Mouse (Mus musculus) spleen, adult 2 months (tissue): ENCODE results near the gene Dhrs2. TPM values are rescaled to one million over a fixed set of nuclear protein-coding genes. Genes with fewer than 3 reads are reported as not detected.

Experiments
- DNase-seq, 2 experiments: peaks; one replicate each; pipeline versions ENCODE4 v3.0.0 to v3.0.0-alpha.2; 2012 to 2021; ENCODE audit warnings: low spot score in 2 of 2, low read depth in 1 of 2
- H3K27ac ChIP-seq: fragments of 200-500 bp; 2 replicates; pipeline ENCODE4 v1.5.1; 2012; ENCODE audit warnings: low read length, inconsistent platforms; ENCODE audit not compliant: insufficient read depth
- H3K27me3 ChIP-seq: fragments of 200-500 bp; 2 replicates; pipeline ENCODE4 v1.6.1; 2012; ENCODE audit warnings: mild to moderate bottlenecking, moderate library complexity, low read length, inconsistent platforms; ENCODE audit not compliant: control insufficient read depth, insufficient read depth
- H3K36me3 ChIP-seq: fragments of 200-500 bp; 2 replicates; pipeline ENCODE4 v1.6.1; 2012; ENCODE audit warnings: mild to moderate bottlenecking, low read length, inconsistent platforms; ENCODE audit not compliant: control insufficient read depth, insufficient read depth
- H3K4me1 ChIP-seq: fragments of 200-500 bp; 2 replicates; pipeline ENCODE4 v1.6.1; 2011; ENCODE audit warnings: inconsistent platforms; ENCODE audit not compliant: control insufficient read depth, insufficient read depth, insufficient read length
- H3K4me3 ChIP-seq: fragments of 200-500 bp; 2 replicates; pipeline ENCODE4 v1.5.1; 2011; ENCODE audit warnings: mild to moderate bottlenecking, inconsistent platforms; ENCODE audit not compliant: insufficient read depth, insufficient read length; ENCODE audit errors: extremely low read depth
- CTCF ChIP-seq: fragments of 200-500 bp; IDR thresholded peaks from 2 replicates; pipeline ENCODE4 v1.5.1; 2011; ENCODE audit warnings: mild to moderate bottlenecking, inconsistent platforms; ENCODE audit not compliant: insufficient read depth, insufficient read length, insufficient replicate concordance; ENCODE audit errors: extremely low read depth
- POLR2A ChIP-seq: fragments of 200-500 bp; IDR thresholded peaks from 2 replicates; pipeline ENCODE4 v1.6.1; 2011; ENCODE audit warnings: low read depth, low read length, inconsistent platforms
- WGBS: fragments of 180-500 bp; shearing (Covaris S2); methylation state at CpG from one replicate; pipeline ENCODE4 v1.1.7; 2018; 5-methylcytosine and 5-hydroxymethylcytosine counted together
- polyA plus RNA-seq: library from polyadenylated mRNA; depleted of rRNA; stranded (reverse); fragments of >200 nt; gene quantifications from 2 replicates; pipeline ENCODE4 v1.2.3, GENCODE M21; 2012

Dhrs2 gene
- polyA plus RNA-seq, 1 experiment = not detected

GRCm38 (mm10) chr14:55205045-55205750, 16.6 kb upstream of the Dhrs2 start:
- no peak for DNase-seq
- H3K27ac ChIP-seq = no peak overlapping the region
- WGBS = 48% methylated on average over 3 of the region's 3 CpGs
- no peaks in the 10 kb centered on the region for H3K27me3 ChIP-seq
- H3K4me1 ChIP-seq = no peaks in the 10 kb centered on the region
- TF ChIP-seq CTCF = no peak
- TF ChIP-seq POLR2A = no peak
- H3K4me3 ChIP-seq = no peak overlapping the region
- H3K36me3 ChIP-seq = no peaks in the 10 kb centered on the region

DNA sequence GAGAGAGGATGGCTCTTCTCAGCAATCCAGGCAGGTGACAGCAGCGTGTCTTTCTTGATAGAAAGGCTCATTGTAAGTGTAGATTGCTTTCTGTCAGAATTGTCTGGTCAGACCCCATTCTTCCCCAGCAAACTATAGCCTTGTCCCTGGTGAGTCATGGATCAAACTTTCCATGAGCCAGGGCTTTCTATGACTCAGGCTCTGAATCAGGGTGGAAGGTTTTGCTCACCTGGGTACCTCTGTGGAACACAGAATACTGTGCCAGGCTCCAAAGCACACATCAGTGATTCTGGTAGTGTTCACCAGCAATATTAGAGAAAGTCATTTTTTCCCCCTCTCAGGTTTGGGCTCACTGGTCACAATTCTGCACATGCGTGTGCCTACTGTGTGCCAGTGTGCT, 13.5 kb upstream of the Dhrs2 start:
- WGBS = 75% methylated on average over 2 of the region's 2 CpGs
- no peak overlapping the region for H3K4me3 ChIP-seq
- H3K36me3 ChIP-seq = no peaks in the 10 kb centered on the region
- DNase-seq = no peak
- H3K4me1 ChIP-seq = no peaks in the 10 kb centered on the region
- H3K27ac ChIP-seq = no peak overlapping the region
- no peak for TF ChIP-seq POLR2A
- TF ChIP-seq CTCF = no peak
- no peaks in the 10 kb centered on the region for H3K27me3 ChIP-seq

DNA sequence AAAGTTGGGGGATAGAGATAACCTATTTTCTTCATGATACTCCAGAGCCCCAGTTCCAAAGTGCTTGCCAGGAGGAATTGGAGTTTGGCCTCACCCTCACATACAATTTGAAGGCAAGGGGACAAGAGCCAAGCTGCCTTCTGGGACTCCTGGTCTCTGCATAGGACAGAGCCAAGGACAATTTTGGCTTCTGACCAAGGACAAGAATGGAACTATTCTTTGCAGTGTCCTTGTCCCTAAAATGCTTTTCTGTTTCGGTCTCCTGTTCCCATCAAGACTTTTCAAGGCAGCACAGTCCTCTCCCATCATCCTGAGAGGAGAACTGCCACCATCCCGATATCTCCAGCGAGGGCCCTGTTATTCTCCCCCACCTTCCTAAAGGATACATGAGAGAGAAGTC, 8.2 kb upstream of the Dhrs2 start:
- Histone ChIP-seq H3K4me1 (no peaks in the 10 kb centered on the region), H3K36me3 (no peaks in the 10 kb centered on the region), H3K27me3 (no peaks in the 10 kb centered on the region), H3K27ac (no peak overlapping the region), H3K4me3 (no peak overlapping the region)
- TF ChIP-seq POLR2A = no peak
- no peak for TF ChIP-seq CTCF
- 91% methylated on average over 3 of the region's 3 CpGs for WGBS
- no peak for DNase-seq

DNA sequence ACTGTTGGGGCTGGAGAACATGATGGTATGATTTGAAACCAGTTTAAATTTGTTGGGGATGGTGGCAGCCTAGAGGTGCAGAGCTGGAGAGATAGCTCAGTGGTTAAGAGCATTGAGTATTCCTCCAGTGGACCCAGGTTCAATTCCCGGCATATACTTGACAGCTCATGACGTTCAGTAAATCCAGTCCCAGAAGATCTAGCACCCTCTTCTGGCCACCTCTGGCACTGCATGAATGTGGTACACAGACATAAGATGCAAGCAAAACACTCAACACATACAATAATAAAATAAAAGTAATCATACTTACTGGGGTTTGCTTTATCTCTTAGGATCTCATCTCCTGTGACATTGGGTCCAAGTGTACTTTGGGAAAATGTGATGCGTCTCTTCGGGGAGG, 7.3 kb upstream of the Dhrs2 start:
- TF ChIP-seq POLR2A (no peak), CTCF (peak; percentile 48; the same call in 1 of the 2 replicates)
- H3K4me3 ChIP-seq = no peak overlapping the region
- H3K27me3 ChIP-seq = no peaks in the 10 kb centered on the region
- H3K36me3 ChIP-seq = no peaks in the 10 kb centered on the region
- H3K4me1 ChIP-seq = no peaks in the 10 kb centered on the region
- peak; percentile 11 to 51 for DNase-seq
- no peak overlapping the region for H3K27ac ChIP-seq
- WGBS = 58% methylated on average over 4 of the region's 4 CpGs

DNA sequence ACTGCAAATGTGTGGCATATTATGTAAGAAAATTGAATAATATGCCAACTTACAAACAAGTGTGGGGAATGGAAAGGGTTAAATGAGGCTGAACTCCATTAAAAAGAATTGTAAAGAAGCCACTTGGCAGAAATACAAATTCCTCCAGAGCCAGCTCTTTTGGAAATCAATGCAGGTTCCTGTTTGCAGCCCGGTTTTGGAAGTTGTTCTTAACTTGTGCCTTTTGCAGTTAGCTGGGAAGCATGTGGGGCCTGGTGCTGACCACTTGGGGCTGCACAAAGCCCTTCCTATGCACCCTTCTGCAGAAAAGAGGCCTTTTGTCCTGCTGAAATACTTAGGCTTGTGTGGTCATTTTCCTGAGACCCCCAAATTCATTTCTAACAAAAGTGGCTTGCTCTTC, 1.4 kb downstream of the Dhrs2 start:
- TF ChIP-seq CTCF = no peak
- TF ChIP-seq POLR2A = no peak
- H3K4me3 ChIP-seq = no peak overlapping the region
- WGBS = 35% methylated on average over 1 of the region's 1 CpGs
- H3K27ac ChIP-seq = no peak overlapping the region
- H3K4me1 ChIP-seq = no peaks in the 10 kb centered on the region
- DNase-seq = no peak
- H3K36me3 ChIP-seq = no peaks in the 10 kb centered on the region
- no peaks in the 10 kb centered on the region for H3K27me3 ChIP-seq

DNA sequence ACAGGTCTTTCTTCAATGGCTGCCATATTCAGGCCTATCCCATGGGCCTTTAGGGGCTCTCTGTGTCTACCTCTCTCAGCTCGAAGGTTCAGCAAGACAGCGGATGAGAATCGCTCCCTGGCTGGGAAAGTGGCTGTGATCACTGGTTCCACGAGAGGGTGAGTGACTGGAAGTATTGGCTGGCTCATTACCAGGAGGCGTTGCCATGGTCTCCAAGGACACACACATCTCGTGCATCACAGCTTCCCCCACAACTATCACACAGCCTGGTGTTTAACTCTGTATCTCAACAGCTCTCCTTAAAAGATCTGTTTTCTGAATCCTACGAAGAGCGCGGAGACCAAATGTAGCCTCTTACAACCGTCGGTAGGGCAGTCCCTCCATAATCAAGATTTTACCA, 12.8 kb downstream of the Dhrs2 start:
- TF ChIP-seq POLR2A = no peak
- TF ChIP-seq CTCF = no peak
- H3K4me3 ChIP-seq = no peak overlapping the region
- 89% methylated on average over 11 of the region's 11 CpGs for WGBS
- no peak overlapping the region for H3K27ac ChIP-seq
- no peaks in the 10 kb centered on the region for H3K36me3 ChIP-seq
- H3K27me3 ChIP-seq = no peaks in the 10 kb centered on the region
- H3K4me1 ChIP-seq = no peaks in the 10 kb centered on the region
- no peak for DNase-seq

GRCm38 (mm10) chr14:55236685-55237084, 14.9 kb downstream of the Dhrs2 start:
- Histone ChIP-seq H3K27ac (no peak overlapping the region), H3K4me1 (no peaks in the 10 kb centered on the region), H3K4me3 (no peak overlapping the region), H3K36me3 (no peaks in the 10 kb centered on the region), H3K27me3 (no peaks in the 10 kb centered on the region)
- no peak for DNase-seq
- 69% methylated on average over 2 of the region's 2 CpGs for WGBS
- TF ChIP-seq POLR2A (no peak), CTCF (no peak)
